Mouse (Mus musculus) forebrain, embryonic 15.5 days (tissue): Measurements from ENCODE around the gene Hoxb1. TPM values are rescaled to one million over a fixed set of nuclear protein-coding genes. Genes with fewer than 3 reads are reported as not detected.

Experiments used
- ATAC-seq: fragments of 200-750 bp; cut with Nextera tagmentation; replicated peaks from 2 replicates; pipeline ENCODE4 v1.8.0; 2017; ENCODE audit warnings: mild to moderate bottlenecking, moderate TSS enrichment, moderate library complexity
- H3K27ac ChIP-seq: fragments of 300-500 bp; sonication (generic); replicated peaks from 2 replicates; pipeline ENCODE4 v1.5.1; 2015; ENCODE audit warnings: mild to moderate bottlenecking, inconsistent platforms
- H3K27me3 ChIP-seq: fragments of 300-500 bp; sonication (generic); 2 replicates; pipeline ENCODE4 v1.6.1; 2015; ENCODE audit warnings: inconsistent platforms
- H3K36me3 ChIP-seq: fragments of 300-500 bp; sonication (generic); 2 replicates; pipeline ENCODE4 v1.6.1; 2015; ENCODE audit warnings: mild to moderate bottlenecking, inconsistent platforms
- H3K4me1 ChIP-seq: fragments of 300-500 bp; sonication (generic); 2 replicates; pipeline ENCODE4 v1.6.1; 2015; ENCODE audit warnings: inconsistent platforms
- H3K4me2 ChIP-seq: fragments of 300-500 bp; sonication (generic); replicated peaks from 2 replicates; pipeline ENCODE4 v1.6.1; 2015; ENCODE audit warnings: mild to moderate bottlenecking, inconsistent platforms
- H3K4me3 ChIP-seq: fragments of 300-500 bp; sonication (generic); 2 replicates; pipeline ENCODE4 v1.5.1; 2015; ENCODE audit warnings: mild to moderate bottlenecking, inconsistent platforms
- H3K9ac ChIP-seq: fragments of 300-500 bp; sonication (generic); replicated peaks from 2 replicates; pipeline ENCODE4 v1.6.1; 2015; ENCODE audit warnings: mild to moderate bottlenecking, inconsistent platforms
- H3K9me3 ChIP-seq: fragments of 300-500 bp; sonication (generic); 2 replicates; pipeline ENCODE4 v1.6.1; 2016; ENCODE audit warnings: inconsistent platforms
- WGBS: fragments of 180-500 bp; shearing (Covaris S2); methylation state at CpG from one replicate; pipeline ENCODE4 v1.1.7; 2015; ENCODE audit warnings: mixed read lengths; 5-methylcytosine and 5-hydroxymethylcytosine counted together
- polyA plus RNA-seq: library from polyadenylated mRNA; unstranded; fragments of >200 nt; fragmentation: Nextera tagmentation; extraction: Ambion mirVana; gene quantifications from 2 replicates; pipeline ENCODE4 v1.2.1, GENCODE M21; 2015

Gene Hoxb1
- polyA plus RNA-seq, result not detected in 2 replicates

GRCm38 (mm10) chr11:96365441-96366091 is at the start of gene Hoxb1:
Gene Hoxb1, plus strand, starts transcription at chr11:96365752.
- H3K4me2 ChIP-seq, result no peak within 1 kb of the TSS
- H3K36me3 ChIP-seq, result no peaks in the 10 kb centered on the region
- H3K4me3 ChIP-seq, result no peak within 1 kb of the TSS
- no peak for ATAC-seq
- no peak within 1 kb of the TSS for H3K9ac ChIP-seq
- no peak within 1 kb of the TSS for H3K27ac ChIP-seq
- H3K9me3 ChIP-seq, result no peaks in the 10 kb centered on the region
- WGBS, result 2% methylated on average over 25 of the region's 26 CpGs
- no peaks in the 10 kb centered on the region for H3K4me1 ChIP-seq
- H3K27me3 ChIP-seq, result peaks cover 94% of the 10 kb centered on the region

GRCm38 (mm10) chr11:96316696-96317607 is 48.6 kb upstream of the Hoxb1 start:
- WGBS, result 6% methylated on average over 18 of the region's 18 CpGs
- Histone ChIP-seq H3K4me3 (no peak overlapping the region), H3K27me3 (peaks cover 98% of the 10 kb centered on the region), H3K4me2 (no peak overlapping the region), H3K9ac (no peak overlapping the region), H3K4me1 (peaks cover 5% of the 10 kb centered on the region), H3K36me3 (no peaks in the 10 kb centered on the region), H3K27ac (no peak overlapping the region), H3K9me3 (no peaks in the 10 kb centered on the region)
- no peak for ATAC-seq

GRCm38 (mm10) chr11:96317608-96318367 is 47.8 kb upstream of the Hoxb1 start, which contains the start of gene Hoxb4:
Gene Hoxb4, plus strand, starts transcription at chr11:96318267.
- WGBS, result 2% methylated on average over 28 of the region's 28 CpGs
- no peaks in the 10 kb centered on the region for H3K9me3 ChIP-seq
- ATAC-seq, result no peak
- peak within 1 kb of the TSS; percentile 14; the same call in 1 of the 2 replicates for H3K4me2 ChIP-seq
- H3K9ac ChIP-seq, result no peak within 1 kb of the TSS
- H3K36me3 ChIP-seq, result no peaks in the 10 kb centered on the region
- peaks cover 98% of the 10 kb centered on the region for H3K27me3 ChIP-seq
- peaks cover 5% of the 10 kb centered on the region for H3K4me1 ChIP-seq
- H3K27ac ChIP-seq, result no peak within 1 kb of the TSS
- peak within 1 kb of the TSS; percentile 10 for H3K4me3 ChIP-seq

- under 1% methylated on average over 38 of the region's 45 CpGs for WGBS
Observed at GRCm38 (mm10) chr11:96318368-96319070, 47.0 kb upstream of the Hoxb1 start.

GRCm38 (mm10) chr11:96319071-96319902 is 46.3 kb upstream of the Hoxb1 start:
- Histone ChIP-seq H3K4me3 (peak overlapping the region; percentile 10; the same call in 1 of the 2 replicates), H3K9me3 (no peaks in the 10 kb centered on the region), H3K4me1 (peaks cover 5% of the 10 kb centered on the region), H3K4me2 (peak overlapping the region; percentile 14; the same call in 1 of the 2 replicates), H3K36me3 (no peaks in the 10 kb centered on the region), H3K27ac (no peak overlapping the region), H3K9ac (no peak overlapping the region), H3K27me3 (peaks cover 98% of the 10 kb centered on the region)
- ATAC-seq, result no peak
- WGBS, result 1% methylated on average over 29 of the region's 34 CpGs

More at GRCm38 (mm10) chr11:96318368-96319070, 47.0 kb upstream of the Hoxb1 start:
- Histone ChIP-seq H3K27ac (no peak overlapping the region), H3K27me3 (peaks cover 98% of the 10 kb centered on the region), H3K9me3 (no peaks in the 10 kb centered on the region), H3K4me3 (peak overlapping the region; percentile 10), H3K9ac (no peak overlapping the region), H3K36me3 (no peaks in the 10 kb centered on the region), H3K4me2 (peak overlapping the region; percentile 14; the same call in 1 of the 2 replicates), H3K4me1 (peaks cover 5% of the 10 kb centered on the region)
- no peak for ATAC-seq

GRCm38 (mm10) chr11:96319910-96320309 is 45.6 kb upstream of the Hoxb1 start:
- Histone ChIP-seq H3K27me3 (peaks cover 98% of the 10 kb centered on the region), H3K36me3 (no peaks in the 10 kb centered on the region), H3K9ac (no peak overlapping the region), H3K4me2 (no peak overlapping the region), H3K9me3 (no peaks in the 10 kb centered on the region), H3K4me3 (no peak overlapping the region), H3K27ac (no peak overlapping the region), H3K4me1 (peaks cover 5% of the 10 kb centered on the region)
- ATAC-seq, result no peak
- WGBS, result under 1% methylated on average over 29 of the region's 29 CpGs

GRCm38 (mm10) chr11:96320688-96321087 is 44.9 kb upstream of the Hoxb1 start:
- H3K27me3 ChIP-seq, result peaks cover 98% of the 10 kb centered on the region
- H3K36me3 ChIP-seq, result no peaks in the 10 kb centered on the region
- no peaks in the 10 kb centered on the region for H3K9me3 ChIP-seq
- H3K4me2 ChIP-seq, result no peak overlapping the region
- ATAC-seq, result no peak
- H3K4me3 ChIP-seq, result no peak overlapping the region
- H3K27ac ChIP-seq, result no peak overlapping the region
- WGBS, result under 1% methylated on average over 17 of the region's 17 CpGs
- peaks cover 5% of the 10 kb centered on the region for H3K4me1 ChIP-seq
- H3K9ac ChIP-seq, result no peak overlapping the region

GRCm38 (mm10) chr11:96321846-96322245 is 43.7 kb upstream of the Hoxb1 start:
- Histone ChIP-seq H3K27ac (no peak overlapping the region), H3K4me1 (peaks cover 5% of the 10 kb centered on the region), H3K4me3 (no peak overlapping the region), H3K9me3 (no peaks in the 10 kb centered on the region), H3K27me3 (peaks cover 99% of the 10 kb centered on the region), H3K9ac (no peak overlapping the region), H3K36me3 (no peaks in the 10 kb centered on the region), H3K4me2 (no peak overlapping the region)
- no peak for ATAC-seq
- 4% methylated on average over 5 of the region's 5 CpGs for WGBS

- H3K9me3 ChIP-seq, result no peaks in the 10 kb centered on the region
- H3K36me3 ChIP-seq, result no peaks in the 10 kb centered on the region
- H3K9ac ChIP-seq, result no peak overlapping the region
- no peak for ATAC-seq
- no peak overlapping the region for H3K27ac ChIP-seq
- 4% methylated on average over 6 of the region's 6 CpGs for WGBS
- H3K4me1 ChIP-seq, result peaks cover 5% of the 10 kb centered on the region
- H3K4me2 ChIP-seq, result no peak overlapping the region
- peaks cover 99% of the 10 kb centered on the region for H3K27me3 ChIP-seq
- H3K4me3 ChIP-seq, result no peak overlapping the region
Observed at GRCm38 (mm10) chr11:96322738-96323137, 42.8 kb upstream of the Hoxb1 start.

GRCm38 (mm10) chr11:96323154-96323553 is 42.4 kb upstream of the Hoxb1 start, which contains the start of gene Hoxb3:
Gene Hoxb3, plus strand, starts transcription at chr11:96323326.
- WGBS, result 2% methylated on average over 10 of the region's 10 CpGs
- no peak within 1 kb of the TSS for H3K27ac ChIP-seq
- no peaks in the 10 kb centered on the region for H3K36me3 ChIP-seq
- H3K4me2 ChIP-seq, result no peak within 1 kb of the TSS
- peaks cover 99% of the 10 kb centered on the region for H3K27me3 ChIP-seq
- no peak within 1 kb of the TSS for H3K4me3 ChIP-seq
- ATAC-seq, result no peak
- no peak within 1 kb of the TSS for H3K9ac ChIP-seq
- H3K9me3 ChIP-seq, result no peaks in the 10 kb centered on the region
- H3K4me1 ChIP-seq, result peaks cover 5% of the 10 kb centered on the region
